Mouse (Mus musculus) MEL (cell line): ENCODE data around the gene Col19a1. TPM values are rescaled to one million over a fixed set of nuclear protein-coding genes. Genes with fewer than 3 reads are reported as not detected.

Experiments
- DNase-seq: peaks from one replicate; pipeline ENCODE4 v3.0.0; 2011; ENCODE audit warnings: low read depth, low spot score
- H3K27ac ChIP-seq: 2 replicates; pipeline ENCODE4 v1.5.1; 2012; ENCODE audit warnings: low read depth, mild to moderate bottlenecking, control low read depth, low read length, moderate library complexity; ENCODE audit not compliant: control insufficient read depth
- H3K27me3 ChIP-seq, 2 experiments: fragments of 150-350 bp in 1 of 2; sonication (generic) in 1 of 2; 2 replicates each; pipeline ENCODE4 v1.6.1; 2012; ENCODE audit warnings: low read length in 2 of 2, mild to moderate bottlenecking in 2 of 2, improper control_type of control experiment in 1 of 2, moderate library complexity in 1 of 2; ENCODE audit not compliant: insufficient read depth in 2 of 2, control insufficient read depth in 1 of 2
- H3K36me3 ChIP-seq, 2 experiments: 2 replicates each; pipeline ENCODE4 v1.6.1; 2012 to 2014; ENCODE audit warnings: low read length in 2 of 2, improper control_type of control experiment in 1 of 2, inconsistent platforms in 1 of 2, mild to moderate bottlenecking in 1 of 2; ENCODE audit not compliant: insufficient read depth in 2 of 2, control insufficient read depth in 1 of 2
- H3K4me1 ChIP-seq, 2 experiments: fragments of 150-350 bp in 1 of 2; sonication (generic) in 1 of 2; 2 replicates each; pipeline ENCODE4 v1.6.1; 2012; ENCODE audit warnings: low read length in 2 of 2, improper control_type of control experiment in 1 of 2, mild to moderate bottlenecking in 1 of 2; ENCODE audit not compliant: insufficient read depth in 2 of 2, control insufficient read depth in 1 of 2
- H3K4me3 ChIP-seq, 2 experiments: fragments of 150-350 bp in 1 of 2; sonication (generic) in 1 of 2; 2 replicates each; pipeline ENCODE4 v1.5.1; 2012; ENCODE audit warnings: low read depth in 2 of 2, low read length in 2 of 2, mild to moderate bottlenecking in 2 of 2, moderate library complexity in 2 of 2, control low read depth in 1 of 2, improper control_type of control experiment in 1 of 2; ENCODE audit not compliant: control insufficient read depth in 1 of 2, insufficient read depth in 1 of 2
- H3K79me2 ChIP-seq: 2 replicates; pipeline ENCODE4 v1.6.1; 2012; ENCODE audit warnings: mild to moderate bottlenecking, low read length, moderate library complexity; ENCODE audit not compliant: control insufficient read depth, poor library complexity, insufficient read depth
- H3K9ac ChIP-seq: 2 replicates; pipeline ENCODE4 v1.6.1; 2012; ENCODE audit warnings: low read depth, mild to moderate bottlenecking, control low read depth, low read length, moderate library complexity; ENCODE audit not compliant: control insufficient read depth, poor library complexity, severe bottlenecking
- H3K9me3 ChIP-seq: fragments of 150-350 bp; sonication (generic); replicated peaks from 2 replicates; pipeline ENCODE4 v1.6.1; 2012; ENCODE audit warnings: mild to moderate bottlenecking, low read length, improper control_type of control experiment, moderate library complexity; ENCODE audit not compliant: insufficient read depth
- BHLHE40 ChIP-seq: IDR thresholded peaks from 2 replicates; pipeline ENCODE4 v1.6.1; 2012; ENCODE audit warnings: low read depth, mild to moderate bottlenecking, inconsistent platforms, low read length, improper control_type of control experiment, borderline replicate concordance
- CHD1 ChIP-seq: IDR thresholded peaks from 2 replicates; pipeline ENCODE4 v1.6.1; 2012; ENCODE audit warnings: low read depth, mild to moderate bottlenecking, inconsistent platforms, low read length, improper control_type of control experiment
- CTCF ChIP-seq, 3 experiments: IDR thresholded peaks in 2 of 3; conservative IDR thresholded peaks in 1 of 3; 2 replicates each; pipeline ENCODE4 v1.5.1; 2011 to 2012; ENCODE audit warnings: low read length in 3 of 3, low read depth in 2 of 3, mild to moderate bottlenecking in 2 of 3, improper control_type of control experiment in 1 of 3, inconsistent platforms in 1 of 3, mixed read lengths in 1 of 3, moderate library complexity in 1 of 3; ENCODE audit not compliant: control insufficient read depth in 1 of 3, insufficient read depth in 1 of 3, poor library complexity in 1 of 3, severe bottlenecking in 1 of 3
- E2F4 ChIP-seq: IDR thresholded peaks from 2 replicates; pipeline ENCODE4 v1.6.1; 2011; ENCODE audit warnings: low read depth, low read length, improper control_type of control experiment, borderline replicate concordance
- ELF1 ChIP-seq: IDR thresholded peaks from 2 replicates; pipeline ENCODE4 v1.6.1; 2014; ENCODE audit warnings: low read depth, mild to moderate bottlenecking, inconsistent platforms, low read length, improper control_type of control experiment, moderate library complexity
- MAX ChIP-seq: IDR thresholded peaks from 2 replicates; pipeline ENCODE4 v1.6.1; 2011; ENCODE audit warnings: low read length, improper control_type of control experiment
- MYB ChIP-seq: IDR thresholded peaks from 2 replicates; pipeline ENCODE4 v1.6.1; 2011; ENCODE audit warnings: mild to moderate bottlenecking, low read depth, low read length, improper control_type of control experiment
- MYC ChIP-seq: IDR thresholded peaks from 2 replicates; pipeline ENCODE4 v1.6.1; 2011; ENCODE audit warnings: low read depth, mild to moderate bottlenecking, low read length, improper control_type of control experiment, moderate library complexity
- NELFE ChIP-seq: IDR thresholded peaks from 2 replicates; pipeline ENCODE4 v1.6.1; 2011; ENCODE audit warnings: low read depth, low read length, improper control_type of control experiment
- NRF1 ChIP-seq: IDR thresholded peaks from 2 replicates; pipeline ENCODE4 v1.6.1; 2014; ENCODE audit warnings: low read depth, mild to moderate bottlenecking, inconsistent platforms, low read length, improper control_type of control experiment, moderate library complexity; ENCODE audit not compliant: poor library complexity, insufficient read depth, severe bottlenecking
- SIN3A ChIP-seq: IDR thresholded peaks from 2 replicates; pipeline ENCODE4 v1.6.1; 2012; ENCODE audit warnings: low read length, improper control_type of control experiment, inconsistent platforms
- TCF12 ChIP-seq: IDR thresholded peaks from 2 replicates; pipeline ENCODE4 v1.6.1; 2014; ENCODE audit warnings: low read depth, mild to moderate bottlenecking, inconsistent platforms, low read length, improper control_type of control experiment, moderate library complexity
- UBTF ChIP-seq: IDR thresholded peaks from 2 replicates; pipeline ENCODE4 v1.6.1; 2012; ENCODE audit warnings: low read depth, mild to moderate bottlenecking, inconsistent platforms, low read length, improper control_type of control experiment, moderate library complexity, borderline replicate concordance; ENCODE audit not compliant: insufficient read depth
- ZC3H11A ChIP-seq: IDR thresholded peaks from 2 replicates; pipeline ENCODE4 v1.6.1; 2012; ENCODE audit warnings: low read depth, mild to moderate bottlenecking, inconsistent platforms, low read length, improper control_type of control experiment
- ZKSCAN1 ChIP-seq: IDR thresholded peaks from 2 replicates; pipeline ENCODE4 v1.6.1; 2012; ENCODE audit warnings: low read depth, mild to moderate bottlenecking, inconsistent platforms, low read length, improper control_type of control experiment, moderate library complexity
- ZMIZ1 ChIP-seq: IDR thresholded peaks from 2 replicates; pipeline ENCODE4 v1.6.1; 2012; ENCODE audit warnings: low read depth, mild to moderate bottlenecking, inconsistent platforms, low read length, improper control_type of control experiment, moderate library complexity
- polyA plus RNA-seq, 2 experiments: library from polyadenylated mRNA; stranded (reverse) in 1 of 2; unstranded in 1 of 2; fragments of >175 nt in 1 of 2; fragments of >200 nt in 1 of 2; gene quantifications; 2 replicates each; pipeline versions ENCODE4 v1.2.1 to v1.2.4; 2012; ENCODE audit warnings: low replicate concordance in 2 of 2, low read depth in 1 of 2; ENCODE audit not compliant: insufficient read length in 2 of 2, insufficient read depth in 1 of 2, missing spikeins in 1 of 2
- total RNA-seq: library from RNA; depleted of rRNA; stranded (reverse); fragments of 300-350 nt; gene quantifications from 2 replicates; pipeline ENCODE4 v1.2.3, GENCODE M21; 2012

The Col19a1 gene
- total and polyA plus RNA-seq, 3 experiments: not detected

DNA sequence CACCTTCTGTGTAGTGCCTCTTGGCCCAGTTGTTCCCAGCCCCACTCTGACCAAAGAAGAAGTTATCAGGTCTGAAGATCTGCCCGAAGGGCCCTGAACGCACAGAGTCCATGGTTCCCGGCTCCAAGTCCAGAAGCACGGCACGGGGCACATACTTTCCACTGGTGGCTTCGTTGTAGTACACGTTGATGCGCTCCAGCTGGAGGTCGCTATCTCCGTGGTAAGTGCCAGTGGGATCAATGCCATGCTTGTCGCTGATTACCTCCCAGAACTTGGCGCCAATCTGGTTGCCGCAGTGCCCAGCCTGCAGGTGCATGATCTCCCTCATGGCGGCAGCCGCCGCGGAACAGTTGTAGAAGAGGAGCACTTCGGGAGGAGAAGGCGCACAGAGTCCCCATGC lies 7.8 kb upstream of the Col19a1 start:
- Histone ChIP-seq H3K4me3 (no peak overlapping the region), H3K36me3 (no peaks in the 10 kb centered on the region), H3K4me1 (no peaks in the 10 kb centered on the region)
- TF ChIP-seq NRF1 (no peak), ZC3H11A (no peak), UBTF (no peak), ZMIZ1 (no peak), ZKSCAN1 (no peak), MYC (no peak)
- TF ChIP-seq, all 39 proteins: peak for 0
- no peaks in the 10 kb centered on the region for H3K9me3 ChIP-seq
- H3K9ac ChIP-seq: no peak overlapping the region
- no peak overlapping the region for H3K27ac ChIP-seq
- no peaks in the 10 kb centered on the region for H3K27me3 ChIP-seq
- H3K79me2 ChIP-seq: no peaks in the 10 kb centered on the region
- DNase-seq: no peak

DNA sequence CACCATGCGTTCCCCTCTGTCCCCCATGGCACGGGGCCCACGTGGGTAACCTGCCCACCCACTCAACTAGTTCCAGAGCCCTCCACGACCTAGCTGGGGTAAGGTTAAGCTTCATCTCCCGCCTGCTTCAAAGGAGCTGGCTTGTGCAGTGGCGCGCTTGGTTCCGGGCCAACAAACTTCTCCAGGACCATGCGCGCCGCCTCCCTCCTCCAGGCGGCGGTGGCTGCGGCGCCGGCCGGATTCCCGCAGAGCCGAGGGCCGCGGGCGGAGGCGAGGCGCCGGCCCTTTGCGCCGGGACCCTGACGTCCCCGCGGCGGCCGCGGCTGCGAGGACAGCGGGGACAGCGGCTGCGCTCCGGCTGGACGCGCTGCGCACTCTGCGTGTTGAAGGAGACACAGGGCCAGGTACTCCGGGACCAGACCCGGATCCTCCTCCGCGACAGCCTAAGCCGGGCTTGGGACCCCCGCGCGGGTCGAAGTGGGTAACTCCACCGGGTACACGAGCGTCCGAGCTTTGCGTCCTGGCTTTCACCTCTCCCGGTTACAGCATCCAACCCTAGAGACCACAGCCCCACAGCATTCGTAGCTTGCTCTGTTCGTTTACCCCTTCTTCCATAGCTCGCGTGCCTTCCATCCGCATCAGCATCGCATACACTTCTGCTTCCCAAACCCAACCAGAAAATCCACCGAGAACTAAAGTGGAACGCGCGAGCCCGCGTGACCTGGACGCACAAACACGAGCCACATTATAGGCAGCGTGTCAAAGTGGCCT lies 717 bp downstream of the Col19a1 start:
- no peak for TF ChIP-seq SIN3A
- no peak for TF ChIP-seq BHLHE40
- no peak for TF ChIP-seq MAX
- TF ChIP-seq E2F4: no peak
- TF ChIP-seq CHD1: no peak
- no peak for TF ChIP-seq CTCF (IDR thresholded peaks at IDR 0.05 in 2 of 3, conservative IDR thresholded peaks at IDR 0.05 in 1 of 3; ENCODE audit: control insufficient read depth in 1 of 3, insufficient read depth in 1 of 3, low read depth in 2 of 3, low read length in 3 of 3, poor library complexity in 1 of 3, severe bottlenecking in 1 of 3)
- no peak for TF ChIP-seq TCF12
- TF ChIP-seq MYB: no peak
- TF ChIP-seq ZC3H11A: no peak
- no peak for TF ChIP-seq ZKSCAN1
- TF ChIP-seq NELFE: no peak
- no peak for TF ChIP-seq ELF1
- TF ChIP-seq, all 39 proteins: peak for 0
- Histone ChIP-seq H3K9ac (no peak overlapping the region), H3K9me3 (no peaks in the 10 kb centered on the region), H3K27ac (no peak overlapping the region), H3K4me1 (no peaks in the 10 kb centered on the region), H3K4me3 (no peak overlapping the region), H3K27me3 (no peaks in the 10 kb centered on the region), H3K79me2 (no peaks in the 10 kb centered on the region), H3K36me3 (no peaks in the 10 kb centered on the region)
- no peak for DNase-seq
